Mouse (Mus musculus) urinary bladder, adult 2 months (tissue): ENCODE measurements around the gene Ccdc124. TPM values are rescaled to one million over a fixed set of nuclear protein-coding genes. Genes with fewer than 3 reads are reported as not detected.
"Not testable (repeated sequence)": the region's sequence is repeated elsewhere in the genome, so short reads cannot be mapped to it uniquely, and the experiment has no call there.

ENCODE experiments used
- DNase-seq: peaks from one replicate; pipeline ENCODE4 v3.0.0; 2022; ENCODE audit warnings: low spot score
- polyA plus RNA-seq: library from polyadenylated mRNA; depleted of rRNA; stranded (reverse); fragments of >200 nt; gene quantifications from 2 replicates; pipeline ENCODE4 v1.2.3, GENCODE M21; 2012

Ccdc124 gene
- polyA plus RNA-seq, 1 experiment = 74.6 TPM

- not testable (repeated sequence) for DNase-seq
These were observed 22.0 kb upstream of the Ccdc124 start for GRCm38 (mm10) chr8:70895571-70896259.

GRCm38 (mm10) chr8:70894771-70895545 is 21.2 kb upstream of the Ccdc124 start:
- DNase-seq = no peak

GRCm38 (mm10) chr8:70894385-70894720 is 20.6 kb upstream of the Ccdc124 start:
- DNase-seq = no peak

GRCm38 (mm10) chr8:70893656-70894384 is 20.1 kb upstream of the Ccdc124 start:
- no peak for DNase-seq

- no peak for DNase-seq
These were observed 19.3 kb upstream of the Ccdc124 start for GRCm38 (mm10) chr8:70892896-70893655.

GRCm38 (mm10) chr8:70892022-70892895 is 18.5 kb upstream of the Ccdc124 start, which contains the start of gene Slc5a5:
TSS of gene Slc5a5 (minus strand) at chr8:70892757.
- no peak for DNase-seq

- no peak for DNase-seq
These were observed 17.6 kb upstream of the Ccdc124 start for GRCm38 (mm10) chr8:70891356-70891755.

GRCm38 (mm10) chr8:70890656-70891055 is 16.9 kb upstream of the Ccdc124 start:
- no peak for DNase-seq

GRCm38 (mm10) chr8:70887669-70888068 is 13.9 kb upstream of the Ccdc124 start:
- no peak for DNase-seq

- no peak for DNase-seq
These were observed 11.9 kb upstream of the Ccdc124 start for GRCm38 (mm10) chr8:70885612-70886011.

- no peak for DNase-seq
These were observed 10.9 kb upstream of the Ccdc124 start for GRCm38 (mm10) chr8:70884683-70885082.

- DNase-seq = no peak
These were observed 10.5 kb upstream of the Ccdc124 start for GRCm38 (mm10) chr8:70884186-70884585.

GRCm38 (mm10) chr8:70880546-70880945 is 6.8 kb upstream of the Ccdc124 start:
- DNase-seq = no peak

GRCm38 (mm10) chr8:70880126-70880525 is 6.4 kb upstream of the Ccdc124 start:
- no peak for DNase-seq

- no peak for DNase-seq
These were observed 5.8 kb upstream of the Ccdc124 start for GRCm38 (mm10) chr8:70879500-70879899.

- no peak for DNase-seq
These were observed 4.4 kb upstream of the Ccdc124 start for GRCm38 (mm10) chr8:70878178-70878577.

GRCm38 (mm10) chr8:70876382-70876781 is 2.6 kb upstream of the Ccdc124 start:
- no peak for DNase-seq

- DNase-seq = no peak
These were observed 706 bp upstream of the Ccdc124 start for GRCm38 (mm10) chr8:70874441-70874840.

GRCm38 (mm10) chr8:70872643-70873363 is 932 bp downstream of the Ccdc124 start:
- no peak for DNase-seq

- no peak for DNase-seq
These were observed 2.4 kb downstream of the Ccdc124 start for GRCm38 (mm10) chr8:70871195-70871807.
